Mouse (Mus musculus): ENCODE data around the gene Dnajc15.

Gene Dnajc15

DNA sequence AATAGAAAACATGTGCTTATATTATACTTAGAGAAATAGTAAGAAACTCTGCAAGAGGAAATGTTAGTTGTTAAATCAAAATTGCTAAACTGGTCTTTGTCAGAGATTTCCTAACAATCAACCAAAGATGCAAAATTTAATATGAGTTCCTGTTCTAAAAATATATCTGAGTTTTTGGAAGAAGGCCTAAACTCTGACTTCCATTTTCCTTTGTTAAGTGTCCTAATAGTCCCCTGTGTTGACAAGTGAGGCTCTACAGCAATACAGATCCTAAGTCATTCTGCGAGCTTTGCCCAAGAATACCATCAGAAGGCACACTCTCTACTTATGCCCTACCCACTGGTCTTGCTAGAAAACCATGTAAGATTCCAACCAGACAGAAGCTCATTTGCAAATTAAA, 21.0 kb downstream of the Dnajc15 start:
- no peak for DNase-seq

DNA sequence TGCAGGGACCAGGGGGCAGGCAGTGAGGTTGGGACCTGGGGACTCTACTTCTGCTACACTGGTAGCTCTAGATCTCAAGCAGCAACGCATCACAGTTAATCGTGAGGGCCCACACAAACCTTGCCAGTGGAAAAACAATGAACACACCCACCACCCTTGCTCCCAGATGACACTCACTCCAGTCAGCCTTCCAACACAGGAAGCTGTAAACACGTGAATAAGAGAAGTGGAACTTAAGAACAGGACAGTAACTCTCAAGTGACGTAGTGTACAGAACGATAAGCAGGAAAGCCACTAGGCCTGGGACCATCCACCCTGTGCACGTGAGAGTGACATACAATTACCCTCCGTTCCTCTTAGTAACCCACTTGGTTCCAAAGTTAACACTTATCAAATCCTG, 25.1 kb downstream of the Dnajc15 start:
- DNase-seq, result no peak

DNA sequence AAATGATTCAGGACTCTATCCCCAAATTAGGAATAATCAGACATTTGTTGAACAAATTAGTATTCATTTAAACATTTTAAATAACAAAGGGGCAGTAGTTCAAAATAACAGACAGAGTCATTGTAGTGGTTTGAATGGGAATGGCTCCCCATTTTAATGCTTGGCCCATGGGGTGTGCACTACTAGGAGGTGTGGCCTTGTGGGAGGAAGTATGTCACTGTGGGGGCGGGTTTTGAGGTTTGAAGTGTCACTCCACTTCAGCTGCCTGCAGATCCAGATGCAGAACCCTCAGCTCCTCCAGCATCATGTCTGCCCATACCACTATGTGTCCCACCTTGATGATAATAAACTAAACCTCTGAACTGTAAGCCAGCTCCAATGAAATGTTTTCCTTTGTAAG, 26.6 kb downstream of the Dnajc15 start:
- DNase-seq, result no peak

DNA sequence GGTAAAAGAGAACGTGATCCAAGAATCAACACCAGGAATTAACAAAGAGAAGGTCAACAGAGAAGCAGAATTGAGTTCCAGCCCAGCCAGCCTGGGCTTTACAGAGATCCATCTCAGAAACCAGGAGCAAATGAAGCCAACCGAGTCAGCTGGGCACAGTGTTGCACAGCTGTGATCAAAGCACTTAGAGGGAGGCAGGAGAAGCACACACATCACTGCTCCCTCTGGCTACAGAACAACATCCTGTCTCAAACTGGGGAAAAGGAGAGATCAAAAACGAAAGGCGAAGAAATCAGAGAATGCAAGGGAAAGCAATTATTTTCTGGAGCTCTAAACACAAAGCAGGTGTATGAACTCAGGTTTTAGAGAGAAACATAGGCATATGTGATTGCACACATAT, 28.7 kb downstream of the Dnajc15 start:
- DNase-seq, result no peak

DNA sequence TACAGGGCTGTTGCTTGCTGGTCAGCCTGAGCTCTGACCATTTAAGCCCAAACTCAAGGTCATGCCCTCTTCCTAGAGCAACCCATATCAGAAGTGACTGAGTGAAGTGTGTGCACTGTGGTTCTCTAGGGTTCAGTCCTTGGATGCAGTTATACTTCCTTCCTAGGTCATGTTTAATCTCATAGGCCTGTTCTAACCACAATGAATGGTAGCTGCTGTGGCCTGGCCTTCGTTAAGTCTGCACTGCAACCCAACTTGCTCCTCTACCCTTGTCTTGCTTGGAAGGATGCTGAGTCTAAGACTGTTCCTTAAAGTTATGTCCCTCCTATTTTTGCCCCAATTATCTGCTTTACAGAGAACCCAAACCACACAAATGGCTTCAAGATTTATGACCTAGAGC, 29.4 kb downstream of the Dnajc15 start:
- DNase-seq, result no peak

DNA sequence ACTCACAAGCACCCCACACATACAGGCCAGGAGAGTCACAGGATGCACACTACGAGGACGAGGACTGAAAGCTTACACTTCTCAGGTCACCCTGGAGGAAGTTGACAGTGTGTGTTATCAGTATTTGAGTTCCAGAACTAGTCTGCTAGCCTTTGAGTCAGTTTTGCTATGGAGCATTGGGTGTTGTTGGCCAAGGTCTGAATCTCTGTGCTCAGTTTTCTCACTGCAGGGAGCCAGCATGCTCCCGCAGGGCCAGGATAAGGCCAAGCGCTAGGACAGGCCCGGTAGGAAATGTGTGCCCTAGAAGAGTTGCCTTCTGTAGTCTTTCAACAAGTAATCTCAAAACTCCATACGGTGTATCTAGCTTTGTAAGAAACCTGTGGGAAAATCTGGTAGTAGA, 34.4 kb downstream of the Dnajc15 start:
- DNase-seq, result no peak

DNA sequence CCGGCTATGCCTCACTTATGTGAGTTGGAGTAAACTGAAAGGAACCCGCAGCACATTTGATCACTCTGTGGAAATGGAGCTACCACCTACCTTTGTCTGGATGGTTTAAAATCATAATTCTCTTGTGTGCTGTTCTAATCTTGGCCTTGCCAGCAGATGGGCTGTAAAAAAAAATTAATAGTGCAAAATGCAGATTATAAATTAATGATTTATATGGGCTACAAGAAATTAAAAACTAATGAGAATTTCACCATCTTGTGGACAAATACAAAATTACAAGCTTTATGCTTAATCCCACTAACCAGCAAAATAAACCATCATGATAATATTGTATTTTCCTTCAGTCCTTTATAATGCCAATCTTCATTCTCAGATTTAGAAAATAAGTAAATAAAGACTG, 34.8 kb downstream of the Dnajc15 start:
- no peak for DNase-seq

DNA sequence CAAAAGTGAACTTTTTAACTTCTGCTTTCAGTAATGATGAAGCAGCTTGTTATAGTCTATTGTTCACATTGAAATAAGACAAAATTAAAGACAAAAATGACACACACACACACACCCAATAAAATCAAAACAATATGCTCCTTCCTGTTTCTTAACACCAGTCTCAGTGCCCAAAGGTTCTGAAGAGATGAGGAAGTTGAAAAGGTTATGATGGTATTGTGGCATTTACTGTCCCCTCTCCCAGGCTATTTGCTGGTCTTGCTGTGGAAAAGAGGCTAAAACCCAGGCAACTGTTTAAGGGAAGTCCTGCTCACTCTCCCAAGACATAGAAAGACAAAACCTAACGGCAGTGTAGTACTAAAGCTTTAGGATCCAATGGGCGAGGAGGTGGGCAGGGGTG, 38.1 kb downstream of the Dnajc15 start:
- DNase-seq, result no peak

DNA sequence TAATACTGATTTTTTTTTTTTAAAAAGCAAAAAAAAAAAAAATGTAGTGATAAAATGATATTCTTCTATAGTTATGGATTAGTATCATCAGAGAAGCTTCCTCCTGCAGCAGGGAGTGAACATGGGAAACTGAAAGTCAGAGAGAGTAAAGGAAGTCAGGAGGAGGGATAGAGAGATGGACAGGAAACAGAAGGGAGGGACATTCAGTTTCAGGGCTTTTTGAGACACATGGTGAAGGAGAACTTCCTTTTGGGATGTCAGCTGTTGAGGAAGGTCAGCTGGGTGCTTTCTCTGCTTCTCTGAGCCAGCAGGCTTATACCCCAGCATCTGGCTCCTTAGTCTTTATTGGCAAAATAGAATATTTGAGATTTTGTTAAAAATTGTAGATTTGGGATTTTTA, 42.6 kb downstream of the Dnajc15 start:
- no peak for DNase-seq

DNA sequence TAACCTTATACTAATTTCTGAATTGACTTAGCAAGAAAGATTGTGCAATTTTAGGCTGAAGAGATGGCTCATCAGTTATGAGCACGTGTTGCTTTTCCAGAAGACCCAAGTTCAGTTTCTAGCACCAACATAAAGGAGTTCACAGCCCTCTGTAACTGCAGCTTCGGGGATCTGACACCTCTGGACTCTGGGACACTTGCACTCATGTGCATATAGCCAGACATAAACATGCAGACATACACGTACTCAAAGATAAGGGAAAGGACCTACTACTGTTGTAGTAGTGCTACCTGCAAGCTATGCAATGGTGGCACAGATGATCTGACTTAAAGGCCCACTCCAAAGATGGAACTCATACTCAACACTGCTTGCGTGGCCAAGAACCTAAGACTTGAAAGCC, 43.0 kb downstream of the Dnajc15 start:
- DNase-seq, result no peak

DNA sequence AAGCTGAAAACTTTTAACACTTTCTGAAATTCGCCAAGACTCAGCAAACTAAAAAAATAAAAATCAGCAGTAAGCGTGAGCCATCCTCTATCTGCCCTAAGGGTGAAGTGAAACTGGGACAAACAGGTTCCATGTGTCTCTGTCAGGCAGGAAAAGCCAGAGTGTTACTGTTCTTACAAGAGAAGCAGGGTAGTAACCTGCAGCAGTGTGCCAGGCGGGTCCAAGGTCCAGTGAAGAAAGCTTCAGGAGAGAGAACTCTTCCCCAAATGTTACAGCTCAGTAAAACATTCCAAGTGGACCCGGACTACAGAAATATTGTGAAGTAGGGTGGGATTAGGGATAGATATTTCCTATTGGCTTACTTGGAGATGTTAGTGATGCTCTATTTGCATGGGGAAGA, 45.3 kb downstream of the Dnajc15 start:
- no peak for DNase-seq

DNA sequence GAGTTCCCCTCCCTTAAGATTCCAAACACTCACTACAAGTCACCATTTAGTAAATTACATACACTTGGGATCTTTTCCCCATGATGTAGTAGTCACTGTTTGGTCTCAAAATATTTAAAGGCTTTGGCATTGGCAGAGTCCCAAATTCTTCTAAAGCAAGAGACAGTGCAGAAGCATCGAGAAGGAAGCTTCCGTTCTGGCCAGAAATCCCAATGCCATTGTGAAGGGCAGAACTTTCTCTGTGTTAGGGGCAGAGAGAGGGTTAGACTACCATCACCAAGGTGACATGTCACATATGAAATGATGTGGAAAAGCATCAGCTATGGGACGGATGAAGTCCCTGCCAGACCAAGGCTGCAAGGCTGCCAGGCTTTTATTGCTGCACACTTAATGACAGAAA, 49.0 kb downstream of the Dnajc15 start:
- DNase-seq, result no peak

DNA sequence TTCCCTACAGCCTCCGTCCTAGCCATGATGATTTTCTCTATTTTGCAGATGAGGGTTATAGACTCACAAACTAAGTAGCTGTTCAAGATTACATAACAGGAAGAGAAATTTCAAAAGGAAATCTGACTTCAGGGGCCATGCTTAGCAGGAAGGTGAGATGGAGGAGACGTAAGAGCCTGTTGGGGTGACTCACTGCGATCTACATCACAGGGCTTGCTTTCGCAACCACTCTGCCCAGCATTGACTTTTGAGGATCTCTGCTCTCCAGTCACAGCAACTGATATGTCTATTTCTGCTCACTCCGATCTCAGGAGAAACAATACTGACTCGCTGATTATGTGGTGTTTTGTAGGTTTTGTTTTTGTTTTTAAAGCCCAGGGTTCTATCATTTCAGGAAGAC, 49.8 kb downstream of the Dnajc15 start:
- no peak for DNase-seq

DNA sequence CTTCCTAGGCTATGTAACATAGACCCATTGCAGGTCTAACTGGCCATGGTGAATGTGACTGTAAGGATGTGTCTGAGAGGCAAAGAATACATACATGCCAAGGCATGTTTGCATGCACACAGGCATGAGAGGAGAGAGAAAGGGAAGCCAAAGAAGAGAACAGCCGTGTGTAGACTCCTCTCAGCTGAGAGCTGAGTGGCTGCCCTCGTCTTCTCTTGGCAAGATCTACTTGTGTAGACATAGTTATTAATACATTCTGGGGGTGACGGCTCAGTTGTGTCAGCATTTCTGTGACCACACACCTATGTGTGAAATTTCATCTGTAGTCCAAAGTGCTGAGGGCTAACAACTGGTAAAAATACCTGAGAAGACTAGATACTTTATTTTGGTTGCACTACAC, 55.1 kb downstream of the Dnajc15 start:
- no peak for DNase-seq

DNA sequence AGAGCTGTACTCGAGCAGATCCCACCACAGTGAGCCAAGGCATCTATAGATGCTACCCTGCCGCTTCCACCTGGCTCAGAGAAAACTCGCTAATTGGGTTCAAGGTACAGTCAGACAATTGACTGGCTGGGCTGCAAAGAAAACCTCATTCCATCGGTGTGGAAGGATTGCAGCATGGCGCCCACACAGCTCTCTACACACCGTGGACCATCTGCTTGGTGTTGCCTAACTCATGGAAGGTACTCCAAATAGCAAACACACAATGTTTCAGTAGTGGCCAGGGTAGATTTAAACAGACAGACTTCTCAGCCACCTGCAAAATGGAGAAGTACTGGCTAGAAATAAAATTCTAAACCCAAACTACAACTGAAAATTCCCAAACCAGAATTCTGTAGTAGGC, 57.4 kb downstream of the Dnajc15 start:
- DNase-seq, result no peak

DNA sequence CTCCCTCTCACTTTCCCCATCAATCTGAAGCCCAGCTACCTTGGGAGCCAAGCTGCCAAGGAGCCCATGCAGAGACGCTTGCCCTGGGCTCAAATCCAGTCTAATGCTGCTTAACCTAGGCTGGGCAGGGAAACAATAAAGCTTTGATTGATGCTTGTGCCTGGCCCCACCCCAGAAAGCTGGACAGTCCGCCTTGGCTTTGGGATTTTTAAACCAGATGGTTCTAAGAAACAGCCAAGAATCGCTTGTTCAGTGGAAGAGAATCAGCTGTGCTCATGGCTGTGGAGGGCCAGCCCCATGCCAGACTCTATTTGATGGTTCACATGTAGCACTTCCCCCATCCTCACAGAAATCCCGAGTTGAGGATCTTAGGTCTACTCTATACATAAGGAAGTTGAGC, 60.0 kb downstream of the Dnajc15 start:
- peak; percentile 29 to 37 for DNase-seq

DNA sequence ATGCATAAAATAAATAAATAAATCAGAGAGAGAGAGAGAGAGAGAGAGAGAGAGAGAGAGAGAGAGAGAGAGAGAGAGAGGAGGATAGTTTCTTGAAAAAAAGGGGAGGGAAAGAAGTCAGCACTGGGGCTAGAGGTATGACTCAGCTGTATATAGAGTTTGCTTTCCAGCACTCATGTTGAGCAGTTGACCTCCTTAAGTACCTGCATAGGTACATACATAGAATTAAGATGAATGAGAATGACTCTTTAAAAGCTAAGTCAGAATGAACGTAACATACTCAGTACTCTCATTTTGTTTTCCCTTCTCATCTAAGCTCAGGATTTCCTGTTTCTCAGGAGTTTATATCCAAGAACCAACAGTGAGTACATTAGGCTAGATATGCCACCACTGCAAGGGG, 62.0 kb downstream of the Dnajc15 start:
- no peak for DNase-seq

DNA sequence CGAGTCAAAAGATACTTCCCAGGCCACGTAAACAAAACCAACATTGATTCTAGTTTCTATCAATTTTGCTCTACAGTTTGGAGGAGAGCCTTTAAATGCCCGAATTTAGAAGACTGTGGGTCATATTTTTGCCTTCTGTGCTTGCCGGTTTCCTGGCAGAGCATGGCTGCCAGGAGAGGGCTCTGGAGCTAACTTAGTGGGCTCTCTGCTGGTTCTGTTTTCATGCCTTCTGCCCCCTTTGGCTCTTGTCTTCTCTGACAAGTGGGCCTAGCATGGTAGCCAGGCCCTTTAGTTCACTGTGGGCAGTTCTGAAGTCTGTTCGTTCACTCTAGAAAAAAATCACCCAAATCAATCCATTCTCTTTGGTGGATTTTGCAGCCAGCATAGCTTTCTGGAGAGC, 63.5 kb downstream of the Dnajc15 start:
- DNase-seq, result no peak

DNA sequence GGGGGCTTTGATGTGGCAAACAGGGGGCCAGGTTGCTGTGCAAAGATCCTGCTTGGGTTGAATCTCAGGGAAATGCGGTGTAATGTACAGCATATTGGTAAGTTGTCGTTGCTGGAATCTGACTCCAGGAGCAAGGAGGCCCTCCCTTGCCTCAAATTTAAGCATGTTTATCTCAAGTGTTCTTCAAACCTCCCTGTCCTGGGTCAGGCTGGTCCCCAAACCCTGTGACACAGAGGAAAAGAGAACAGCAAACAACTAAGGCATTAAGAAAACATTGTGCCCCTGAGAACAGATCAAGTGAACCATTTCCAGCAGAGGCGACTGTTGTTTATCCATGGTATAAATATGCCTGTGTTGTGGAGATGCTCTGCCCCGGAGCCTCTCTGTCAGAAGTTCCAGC, 67.1 kb downstream of the Dnajc15 start:
- DNase-seq, result no peak

DNA sequence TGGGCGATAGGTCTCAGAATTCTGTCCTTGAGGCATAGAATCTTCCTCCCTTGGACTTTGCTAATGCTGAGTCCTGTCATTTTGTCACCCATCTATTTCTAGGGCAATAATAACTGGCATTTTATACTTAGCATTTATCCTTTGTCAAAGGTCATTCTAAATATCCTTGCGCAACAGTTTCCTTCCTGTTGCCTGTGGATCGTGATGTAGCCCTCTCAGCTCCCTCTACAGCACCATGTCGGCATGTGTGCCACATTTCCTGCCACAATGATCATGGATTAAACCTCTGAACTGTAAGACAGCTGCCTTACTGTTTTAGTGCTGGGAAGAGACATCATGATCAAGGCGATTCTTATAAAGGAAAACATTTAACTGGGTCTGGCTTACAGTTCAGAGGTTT, 68.6 kb downstream of the Dnajc15 start:
- DNase-seq, result no peak

DNA sequence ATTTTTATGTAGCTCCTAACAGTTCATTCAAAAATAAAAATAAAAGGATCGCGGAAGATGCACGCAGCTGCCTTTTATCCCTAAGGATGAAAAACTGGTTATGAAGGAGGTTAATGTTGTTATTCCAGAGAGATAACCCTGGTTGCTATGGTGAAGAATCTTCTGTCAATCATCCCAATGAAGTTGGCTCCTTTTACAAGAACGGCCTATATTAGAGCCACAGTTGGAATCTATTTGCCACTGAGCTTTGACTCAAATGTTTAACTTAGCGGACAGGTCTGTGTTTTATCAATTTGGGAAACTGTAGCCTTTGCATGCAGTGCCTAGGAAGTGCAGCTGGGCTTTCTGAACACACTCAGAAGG, 72.7 kb downstream of the Dnajc15 start:
- no peak for DNase-seq

DNA sequence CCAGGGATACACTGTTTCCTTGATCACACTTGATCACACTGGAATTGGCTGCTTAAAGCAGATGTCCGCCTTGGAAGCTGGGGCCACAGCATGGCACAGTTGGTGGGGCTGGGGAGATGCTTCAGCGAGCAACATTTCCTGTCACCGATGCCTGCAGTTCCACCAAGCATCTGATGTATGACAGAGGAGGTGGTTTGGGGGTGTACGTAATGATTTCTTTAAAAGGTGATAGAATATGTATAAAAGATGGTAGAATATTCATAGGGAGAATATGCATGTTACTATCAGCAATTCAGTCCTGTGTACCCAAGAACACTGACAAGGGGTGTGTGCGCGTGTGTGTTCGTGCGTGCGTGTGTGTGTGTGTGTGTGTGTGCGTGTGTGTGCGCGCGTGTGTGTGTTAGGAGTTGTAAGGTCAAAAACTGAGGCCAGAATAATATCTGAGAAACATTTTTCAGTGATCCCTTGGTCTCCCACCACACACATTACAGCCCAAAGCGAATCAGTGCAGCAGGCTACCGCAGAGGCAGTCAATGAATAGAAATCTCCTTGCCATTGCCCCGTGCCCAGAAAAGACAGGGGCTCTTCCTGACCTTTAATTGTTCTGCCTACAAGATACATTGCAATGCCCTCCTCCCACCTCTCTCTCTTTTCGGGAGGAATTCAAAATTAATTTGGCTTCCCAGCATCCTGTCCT, 73.2 kb downstream of the Dnajc15 start:
- DNase-seq, result no peak

DNA sequence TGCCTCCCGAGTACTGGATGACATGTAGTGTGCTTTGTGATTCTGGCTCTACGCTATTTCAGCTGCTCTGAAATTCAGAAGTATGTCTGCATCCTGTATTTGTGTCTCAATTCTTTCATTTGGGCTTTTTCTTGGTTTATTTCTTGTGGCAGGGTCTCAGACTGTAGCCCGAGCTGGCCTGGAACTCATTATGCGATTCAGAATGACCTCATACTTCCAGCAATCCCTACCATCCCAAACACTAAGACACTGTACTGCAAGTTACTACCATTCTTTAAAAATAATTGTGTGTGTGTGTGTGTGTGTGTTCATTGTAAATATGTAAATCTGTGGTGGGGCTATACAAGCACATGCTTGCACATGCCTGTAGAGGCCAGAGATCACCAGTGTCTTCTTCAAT, 78.4 kb downstream of the Dnajc15 start:
- DNase-seq, result no peak

DNA sequence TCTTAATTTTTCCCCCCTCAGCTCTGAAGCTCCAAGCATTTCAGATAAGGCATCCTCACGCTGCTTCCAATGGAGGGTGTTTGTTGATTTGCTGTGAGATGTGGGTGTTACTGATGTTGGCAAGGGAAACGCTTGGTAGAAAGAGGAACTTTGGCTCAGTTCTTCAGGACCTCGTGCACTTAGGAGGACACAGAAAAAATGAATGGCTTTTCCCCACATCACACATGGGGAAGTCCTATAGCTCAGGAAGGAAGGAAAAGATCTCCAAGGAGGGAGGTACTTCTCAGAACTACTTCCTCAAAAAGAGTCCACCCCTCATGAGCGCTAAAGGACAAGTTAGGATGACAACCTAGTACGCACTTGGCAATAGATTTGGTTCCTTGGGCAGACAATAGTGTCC, 79.7 kb downstream of the Dnajc15 start:
- DNase-seq, result no peak

DNA sequence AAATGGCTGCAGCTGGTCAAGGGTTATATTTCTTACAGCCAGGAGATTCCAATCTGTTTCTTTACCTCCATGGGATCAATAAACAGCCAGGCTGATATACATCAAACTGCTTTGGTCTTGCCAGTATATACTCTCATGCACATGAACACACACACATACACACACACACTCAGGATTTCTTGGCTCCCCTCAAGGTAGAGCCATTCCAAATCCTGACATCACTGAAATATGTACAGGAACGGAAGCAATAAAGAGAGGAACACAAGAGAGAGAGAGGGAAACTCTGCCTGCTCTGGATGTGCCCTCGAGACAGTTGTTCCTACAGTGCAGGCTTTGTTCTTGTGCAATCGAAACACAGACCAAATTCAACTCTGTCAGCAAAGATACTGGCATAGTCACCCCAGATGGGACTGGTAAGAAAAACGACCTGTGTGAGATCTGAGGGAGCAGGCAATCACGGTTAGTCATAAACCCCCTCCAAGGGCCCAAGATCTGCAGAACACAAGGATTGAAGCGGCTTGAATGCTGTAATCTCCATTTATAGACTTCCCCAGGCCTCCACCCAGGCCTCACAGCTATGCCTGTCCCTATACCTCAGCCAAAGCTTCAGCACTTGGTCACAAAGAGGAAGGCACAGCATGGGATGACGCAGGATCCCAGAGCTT, 80.5 kb downstream of the Dnajc15 start:
- no peak for DNase-seq
